Mouse (Mus musculus) retina, embryonic 14.5 days (tissue): ENCODE data around the gene Stat5b.

Experiments used
- DNase-seq: peaks from one replicate; pipeline ENCODE4 v3.0.0-alpha.2; 2015; ENCODE audit warnings: low spot score

The Stat5b gene

DNA sequence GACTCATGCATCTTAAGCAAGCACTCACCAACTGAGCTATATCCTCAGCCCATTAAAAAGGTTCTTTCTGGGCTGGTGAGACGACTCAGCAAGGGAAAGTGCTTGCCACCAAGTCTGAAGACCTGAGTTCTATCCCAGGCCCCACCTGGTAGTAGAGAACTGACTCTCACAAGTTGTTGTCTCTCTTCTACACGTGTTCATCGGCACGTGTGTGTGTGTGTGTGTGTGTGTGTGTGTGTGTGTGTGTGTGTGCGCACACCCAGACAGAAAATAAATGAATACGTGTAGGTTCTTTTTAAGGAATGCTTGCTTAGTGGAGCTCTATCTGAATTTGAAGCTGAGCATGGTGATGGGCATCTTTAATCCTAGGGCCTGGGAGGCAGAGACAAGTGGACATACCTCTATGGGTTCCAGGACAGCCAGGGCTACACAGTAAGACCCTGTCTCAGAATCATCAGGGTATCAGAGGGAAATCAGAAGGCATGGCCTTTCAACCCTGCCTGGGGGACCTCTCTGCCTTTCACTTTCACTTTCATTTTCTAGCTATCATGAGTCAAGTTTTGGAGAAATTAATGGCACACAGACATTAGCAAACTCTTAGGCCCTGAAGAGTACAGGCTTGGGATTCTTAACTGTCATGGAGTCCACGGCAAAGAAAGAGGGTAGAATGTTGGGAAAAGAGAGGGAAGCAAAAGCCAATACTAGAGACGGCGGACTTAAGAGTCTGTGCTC, 115.2 kb downstream of the Stat5b start:
- no peak for DNase-seq
